ENCODE assay signal across 8 mouse cellular contexts in genomic region chr1:178528431-178529351, GRCm38 (mm10). TPM values are rescaled to one million over a fixed set of nuclear protein-coding genes. Genes with fewer than 3 reads are reported as not detected.
DNase-seq lines count a peak whose midpoint lies in the region; ATAC-seq lines count a peak whose summit lies in the region.

Kif26b (plus strand) TSS chr1:178529125.

- peaks cover 12% of the 10 kb centered on the region for H3K4me1 ChIP-seq in hindbrain, embryonic 14.5 days (replicated peaks; ENCODE audit: control insufficient read depth, insufficient read depth, low read length)

- peak; percentile 83 for DNase-seq in ZHBTc4 (ENCODE audit: low read depth, low spot score)
- peak; percentile 70 for DNase-seq in cerebellum, adult 8-10 months
- DNase-seq in frontal cortex, adult 2 months (ENCODE audit: extremely low spot score in 1 of 2, low spot score in 1 of 2): peak; percentile 8 to 50
- DNase-seq in hindbrain, embryonic 14.5 days (ENCODE audit: low spot score): peak; percentile 56
- peak; percentile 52 to 69 for DNase-seq in layer of hippocampus, postnatal 36 days
- DNase-seq in lung, postnatal 36 days: peak; percentile 7
- DNase-seq in right cerebral cortex, postnatal 25 days: peak; percentile 71

- no peaks in the 10 kb centered on the region for H3K36me3 ChIP-seq in hindbrain, embryonic 14.5 days (replicated peaks; ENCODE audit: control insufficient read depth, insufficient read depth)

- H3K27me3 ChIP-seq in hindbrain, embryonic 14.5 days (ENCODE audit: control insufficient read depth, insufficient read depth, low read length): no peaks in the 10 kb centered on the region

- H3K9ac ChIP-seq in hindbrain, embryonic 14.5 days: peak within 1 kb of the TSS; percentile 92

- under 1% methylated on average over 89 of the region's 92 CpGs for WGBS in hindbrain, embryonic 14.5 days

- H3K27ac ChIP-seq in hindbrain, embryonic 14.5 days: peak within 1 kb of the TSS; percentile 95

- H3K9me3 ChIP-seq in hindbrain, embryonic 14.5 days (ENCODE audit: control insufficient read depth, low read length): no peaks in the 10 kb centered on the region

- peak; percentile 56 for ATAC-seq in hindbrain, embryonic 14.5 days (ENCODE audit: low FRiP score)
- ATAC-seq in erythroblast, adult 5-6 weeks (replicated peaks; ENCODE audit: low FRiP score, poor library complexity, severe bottlenecking): no peak

- H3K4me3 ChIP-seq in hindbrain, embryonic 14.5 days (replicated peaks; ENCODE audit: low read length): peak within 1 kb of the TSS; percentile 75

- peak within 1 kb of the TSS; percentile 99 for H3K4me2 ChIP-seq in hindbrain, embryonic 14.5 days (replicated peaks)

RNA-seq across cellular contexts. Expression of gene Kif26b, which starts in this region (rescaled TPM):
- 3.2 and 3.5 TPM in 2 replicates for polyA plus RNA-seq in frontal cortex, adult 2 months (2012; rRNA removed)
- 15.8 and 16.1 TPM in 2 replicates for polyA plus RNA-seq in hindbrain, embryonic 14.5 days (2014; fragmentation: Nextera tagmentation; extraction: Ambion mirVana)
- 10 to 100 TPM; 22.6 to 27.1 TPM for total RNA-seq in layer of hippocampus, postnatal 36 days (2021)
- total RNA-seq in erythroblast, adult 5-6 weeks (2015; ENCODE audit: low replicate concordance): not detected in 2 replicates
- 0.56 TPM in 1 of 2 replicates, not detected in the other for total RNA-seq in erythroblast, adult 5-6 weeks (2017; ENCODE audit: low replicate concordance)

Comparison
In these comparisons a context has a peak if more than half of its experiments do, and no peak if none do; other contexts are left out.
1. RNA of gene Kif26b (total RNA-seq): 22.6 to 27.1 TPM in layer of hippocampus, postnatal 36 days; 0.56 TPM in erythroblast, adult 5-6 weeks; every median in the first group is over 10 times any median in the second.
2. DNase-seq: peak in every context shown above with its lines; median percentile 83 in ZHBTc4; 71 in right cerebral cortex, postnatal 25 days; 70 in cerebellum, adult 8-10 months; 60 in layer of hippocampus, postnatal 36 days; 56 in hindbrain, embryonic 14.5 days; 29 in frontal cortex, adult 2 months; 7 in lung, postnatal 36 days.